Mouse (Mus musculus) C2C12 (cell line): ENCODE measurements around the gene Glb1l. TPM values are rescaled to one million over a fixed set of nuclear protein-coding genes. Genes with fewer than 3 reads are reported as not detected.

Experiments
- H3K27me3 ChIP-seq: one replicate; pipeline ENCODE4 v1.6.1; 2011; ENCODE audit not compliant: control insufficient read depth, insufficient read depth, insufficient read length
- H3K36me3 ChIP-seq: one replicate; pipeline ENCODE4 v1.6.1; 2011; ENCODE audit not compliant: control insufficient read depth, insufficient read depth
- H3K4me3 ChIP-seq: one replicate; pipeline ENCODE4 v1.5.1; 2011; ENCODE audit warnings: mild to moderate bottlenecking, control low read depth; ENCODE audit not compliant: poor library complexity, insufficient read depth, severe bottlenecking
- H3K79me2 ChIP-seq: one replicate; pipeline ENCODE4 v1.6.1; 2011; ENCODE audit not compliant: control insufficient read depth, insufficient read depth
- H3K79me3 ChIP-seq: one replicate; pipeline ENCODE4 v1.6.1; 2011; ENCODE audit warnings: low read depth, control low read depth
- H3ac ChIP-seq: one replicate; pipeline ENCODE3; 2011; ENCODE audit warnings: low read depth; ENCODE audit not compliant: control insufficient read depth, insufficient read length
- CEBPB ChIP-seq: IDR thresholded peaks from one replicate; pipeline ENCODE4 v1.6.1; 2011; ENCODE audit warnings: low read depth, mild to moderate bottlenecking, control low read depth, moderate library complexity
- CTCF ChIP-seq: IDR thresholded peaks from one replicate; pipeline ENCODE4 v1.5.1; 2011; ENCODE audit not compliant: control insufficient read depth, insufficient read depth, insufficient read length
- FOSL1 ChIP-seq: IDR thresholded peaks from one replicate; pipeline ENCODE4 v1.8.0; 2011; ENCODE audit warnings: mild to moderate bottlenecking, low read length; ENCODE audit not compliant: poor library complexity, insufficient read depth, severe bottlenecking
- MAX ChIP-seq: IDR thresholded peaks from one replicate; pipeline ENCODE4 v1.6.1; 2011; ENCODE audit warnings: mild to moderate bottlenecking, control low read depth
- MYOD1 ChIP-seq: IDR thresholded peaks from one replicate; pipeline ENCODE4 v1.6.1; 2011; ENCODE audit warnings: low read depth; ENCODE audit not compliant: control insufficient read depth, insufficient read length
- MYOG ChIP-seq: IDR thresholded peaks from one replicate; pipeline ENCODE4 v1.6.1; 2011; ENCODE audit not compliant: control insufficient read depth, insufficient read length; ENCODE audit errors: extremely low read depth
- USF1 ChIP-seq: IDR thresholded peaks from one replicate; pipeline ENCODE4 v1.6.1; 2011; ENCODE audit warnings: low read depth, mild to moderate bottlenecking, control low read depth, moderate library complexity
- polyA plus RNA-seq: library from polyadenylated mRNA; unstranded; fragments of >200 nt; fragmentation: generic; extraction: Trizol; gene quantifications from one replicate; pipeline ENCODE4 v1.2.1, GENCODE M21; 2012; ENCODE audit warnings: missing spikeins

Glb1l gene
- polyA plus RNA-seq, 1 experiment: 1.3 TPM

DNA sequence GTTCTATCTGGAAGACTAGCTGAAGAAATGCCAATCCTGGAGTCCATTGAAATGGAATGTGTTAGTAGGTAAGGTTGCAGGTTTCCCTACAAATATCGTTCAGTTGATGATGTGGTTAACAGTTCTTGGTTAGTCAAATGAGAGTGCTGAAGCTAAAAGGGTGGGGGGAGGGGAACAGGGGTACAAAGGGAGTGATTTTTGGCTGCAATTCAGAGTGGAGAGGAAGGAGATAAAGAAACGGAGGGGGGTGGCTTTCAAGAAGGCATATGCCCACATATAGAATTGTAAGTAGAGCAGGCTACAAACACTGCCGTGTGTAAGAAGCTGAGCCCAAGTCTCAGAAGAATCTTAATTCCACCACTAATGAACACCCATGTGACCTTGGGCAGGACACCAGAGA lies 14.9 kb upstream of the Glb1l start:
- Histone ChIP-seq H3K79me2 (no peaks in the 10 kb centered on the region), H3K4me3 (no peak overlapping the region), H3K27me3 (no peaks in the 10 kb centered on the region), H3ac (no peak overlapping the region), H3K79me3 (no peaks in the 10 kb centered on the region), H3K36me3 (no peaks in the 10 kb centered on the region)
- no peak for TF ChIP-seq MYOG
- TF ChIP-seq MAX: no peak
- TF ChIP-seq MYOD1: no peak
- TF ChIP-seq FOSL1: no peak
- TF ChIP-seq CEBPB: no peak
- no peak for TF ChIP-seq CTCF
- TF ChIP-seq USF1: no peak

DNA sequence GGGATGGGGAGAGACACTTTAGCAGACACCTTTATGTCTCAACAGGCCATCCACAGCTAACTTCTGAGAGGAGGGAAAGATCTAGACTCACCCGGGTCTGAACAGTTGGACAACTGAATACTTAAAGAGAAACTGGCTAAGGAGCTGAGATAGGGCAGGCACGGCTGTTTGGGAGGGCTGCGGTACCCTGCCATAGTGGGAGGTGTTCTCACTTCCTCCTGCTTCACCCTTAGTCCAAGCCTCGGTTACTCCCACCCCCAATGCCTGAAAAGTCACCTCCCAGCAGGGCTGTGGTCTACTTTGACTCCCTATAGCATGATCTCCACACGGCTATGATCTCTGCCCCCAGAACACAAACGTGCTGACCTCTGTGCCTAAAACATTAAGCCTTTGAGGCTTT lies 12.9 kb upstream of the Glb1l start:
- peaks cover 4% of the 10 kb centered on the region for H3K79me3 ChIP-seq
- peaks cover 7% of the 10 kb centered on the region for H3K79me2 ChIP-seq
- H3K27me3 ChIP-seq: no peaks in the 10 kb centered on the region
- no peak overlapping the region for H3K4me3 ChIP-seq
- no peak overlapping the region for H3ac ChIP-seq
- no peak for TF ChIP-seq MYOD1
- no peak for TF ChIP-seq FOSL1
- no peak for TF ChIP-seq CTCF
- TF ChIP-seq MAX: no peak
- TF ChIP-seq CEBPB: no peak
- no peak for TF ChIP-seq USF1
- no peak for TF ChIP-seq MYOG
- H3K36me3 ChIP-seq: no peaks in the 10 kb centered on the region

DNA sequence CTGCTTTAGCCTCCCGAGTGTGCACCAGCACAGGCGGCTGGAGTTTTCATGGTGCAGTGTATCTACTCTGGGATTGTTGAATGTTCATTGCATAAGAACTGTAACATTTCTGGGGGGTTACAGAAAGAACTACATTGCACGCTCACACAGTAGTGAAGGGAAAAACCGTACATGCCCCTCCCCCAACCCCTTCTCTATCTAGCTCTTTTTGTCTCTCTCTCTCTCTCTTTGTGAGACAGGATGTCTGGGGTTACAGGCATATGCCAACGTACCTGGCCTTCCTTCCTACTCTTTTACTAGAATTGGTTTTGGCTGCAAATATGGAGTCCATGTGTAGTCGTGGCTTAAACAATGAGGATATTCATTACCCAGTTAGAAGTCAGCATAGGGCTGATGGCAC lies 12.3 kb upstream of the Glb1l start:
- Histone ChIP-seq H3K79me3 (peaks cover 10% of the 10 kb centered on the region), H3K4me3 (no peak overlapping the region)

DNA sequence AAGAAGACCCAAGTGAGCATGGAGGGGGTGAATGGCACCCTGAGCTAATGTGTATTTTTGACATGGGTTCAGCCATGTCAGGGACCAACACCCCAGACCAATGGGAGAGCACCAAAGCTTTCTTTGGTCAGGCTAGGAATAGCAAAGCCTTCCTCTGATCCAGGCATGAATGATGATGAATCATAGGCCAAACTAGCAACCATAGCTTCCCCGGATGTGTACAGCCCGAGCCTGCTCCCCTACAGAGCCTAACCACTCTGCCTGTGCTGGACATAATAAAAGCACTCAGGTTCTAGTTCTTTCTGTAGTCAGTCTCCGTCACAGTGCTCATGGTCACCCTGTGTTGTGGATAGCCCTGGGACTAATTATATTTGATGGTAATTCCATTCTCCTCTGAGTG lies 10.9 kb upstream of the Glb1l start:
- Histone ChIP-seq H3K79me3 (peaks cover 21% of the 10 kb centered on the region), H3K4me3 (no peak overlapping the region), H3K79me2 (peaks cover 27% of the 10 kb centered on the region), H3K36me3 (peaks cover 10% of the 10 kb centered on the region), H3K27me3 (no peaks in the 10 kb centered on the region), H3ac (no peak overlapping the region)
- TF ChIP-seq CEBPB: no peak
- no peak for TF ChIP-seq MYOG
- TF ChIP-seq MAX: no peak
- TF ChIP-seq CTCF: no peak
- no peak for TF ChIP-seq USF1
- TF ChIP-seq MYOD1: no peak
- no peak for TF ChIP-seq FOSL1

More for the DNA sequence above, 12.3 kb upstream of the Glb1l start:
- TF ChIP-seq CEBPB (no peak), MYOG (no peak), FOSL1 (no peak), MAX (no peak)
- no peaks in the 10 kb centered on the region for H3K36me3 ChIP-seq
- no peaks in the 10 kb centered on the region for H3K27me3 ChIP-seq
- H3ac ChIP-seq: no peak overlapping the region
- H3K79me2 ChIP-seq: peaks cover 13% of the 10 kb centered on the region

DNA sequence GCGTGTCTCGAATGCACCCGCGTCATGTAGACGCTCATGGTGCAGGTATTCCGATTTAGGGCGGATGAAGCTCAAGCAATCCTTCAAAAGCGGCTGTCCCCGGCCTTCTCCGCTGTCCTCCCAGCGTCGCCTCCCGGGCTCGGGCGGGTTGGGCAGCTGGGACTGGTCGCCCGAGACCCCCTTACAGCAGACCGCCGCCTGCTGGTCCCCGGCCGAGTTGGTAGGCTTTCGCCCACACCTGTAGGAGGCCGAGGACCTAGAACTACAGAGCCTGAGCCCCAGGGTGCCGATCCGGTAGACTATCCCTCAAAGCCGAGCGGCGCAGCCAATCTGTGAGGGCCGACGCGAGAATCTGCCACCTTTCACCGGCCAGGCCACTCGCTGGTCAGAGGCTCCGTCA lies 8.9 kb upstream of the Glb1l start, which contains the start of gene Tuba4a:
TSS of gene Tuba4a (minus strand) at position 335 of the 400 bp plus-strand sequence.
- peaks cover 28% of the 10 kb centered on the region for H3K79me3 ChIP-seq
- H3K36me3 ChIP-seq: peaks cover 30% of the 10 kb centered on the region
- H3ac ChIP-seq: peak within 1 kb of the TSS; percentile 71
- no peak for TF ChIP-seq USF1
- no peak for TF ChIP-seq CTCF
- no peak for TF ChIP-seq MAX
- TF ChIP-seq MYOD1: no peak
- no peak for TF ChIP-seq CEBPB
- no peak for TF ChIP-seq MYOG
- no peak for TF ChIP-seq FOSL1
- H3K79me2 ChIP-seq: peaks cover 47% of the 10 kb centered on the region
- no peaks in the 10 kb centered on the region for H3K27me3 ChIP-seq
- H3K4me3 ChIP-seq: peak within 1 kb of the TSS; percentile 91

DNA sequence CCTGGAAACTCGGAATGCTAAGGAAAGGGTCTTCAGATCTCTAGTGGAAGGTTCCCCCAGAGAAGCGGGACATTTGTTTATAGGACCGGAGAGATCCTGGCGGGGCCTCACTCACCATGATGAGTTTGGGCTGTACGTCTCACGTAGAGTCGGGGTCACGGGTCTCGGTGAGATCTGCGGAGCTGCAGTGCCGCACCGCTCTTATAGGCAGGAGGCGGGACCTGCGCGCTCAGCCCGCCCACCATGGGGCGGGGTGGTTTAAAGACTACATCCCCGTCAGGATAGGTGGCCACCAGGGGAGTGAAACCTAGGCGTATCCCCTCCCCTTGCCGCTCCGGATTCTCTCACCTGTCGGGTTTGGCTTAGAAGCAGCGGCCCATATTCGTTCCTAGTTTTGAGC lies 8.5 kb upstream of the Glb1l start:
- H3K79me2 ChIP-seq: peaks cover 51% of the 10 kb centered on the region
- H3K27me3 ChIP-seq: no peaks in the 10 kb centered on the region
- H3K79me3 ChIP-seq: peaks cover 28% of the 10 kb centered on the region
- peak overlapping the region; percentile 71 for H3ac ChIP-seq
- H3K4me3 ChIP-seq: peak overlapping the region; percentile 91
- peaks cover 32% of the 10 kb centered on the region for H3K36me3 ChIP-seq
- TF ChIP-seq MAX (no peak), CTCF (no peak), USF1 (no peak), CEBPB (no peak), FOSL1 (no peak), MYOG (no peak), MYOD1 (no peak)
